Mouse (Mus musculus) neural tube, embryonic 15.5 days (tissue): ENCODE data around the gene Olfr485. TPM values are rescaled to one million over a fixed set of nuclear protein-coding genes. Genes with fewer than 3 reads are reported as not detected.
"Not testable (repeated sequence)": the region's sequence is repeated elsewhere in the genome, so short reads cannot be mapped to it uniquely, and the experiment has no call there.

Experiments
- ATAC-seq: fragments of 200-750 bp; cut with Nextera tagmentation; 2 replicates; pipeline ENCODE4 v1.8.0; 2017; ENCODE audit warnings: mild to moderate bottlenecking, moderate TSS enrichment, moderate library complexity; ENCODE audit not compliant: low FRiP score
- H3K27ac ChIP-seq: fragments of 300-500 bp; sonication (generic); replicated peaks from 2 replicates; pipeline ENCODE4 v1.5.1; 2015; ENCODE audit warnings: mild to moderate bottlenecking, inconsistent platforms
- H3K27me3 ChIP-seq: fragments of 300-500 bp; sonication (generic); replicated peaks from 2 replicates; pipeline ENCODE4 v1.6.1; 2015; ENCODE audit warnings: inconsistent platforms
- H3K36me3 ChIP-seq: fragments of 300-500 bp; sonication (generic); 2 replicates; pipeline ENCODE4 v1.6.1; 2015; ENCODE audit warnings: inconsistent platforms
- H3K4me1 ChIP-seq: fragments of 300-500 bp; sonication (generic); 2 replicates; pipeline ENCODE4 v1.6.1; 2015; ENCODE audit warnings: inconsistent platforms
- H3K4me2 ChIP-seq: fragments of 300-500 bp; sonication (generic); 2 replicates; pipeline ENCODE4 v1.6.1; 2015; ENCODE audit warnings: inconsistent platforms, mild to moderate bottlenecking, moderate library complexity
- H3K4me3 ChIP-seq: fragments of 300-500 bp; sonication (generic); replicated peaks from 2 replicates; pipeline ENCODE4 v1.5.1; 2015; ENCODE audit warnings: mild to moderate bottlenecking, inconsistent platforms
- H3K9ac ChIP-seq: fragments of 300-500 bp; sonication (generic); replicated peaks from 2 replicates; pipeline ENCODE4 v1.6.1; 2015; ENCODE audit warnings: mild to moderate bottlenecking, inconsistent platforms
- H3K9me3 ChIP-seq: fragments of 300-500 bp; sonication (generic); replicated peaks from 2 replicates; pipeline ENCODE4 v1.6.1; 2016; ENCODE audit warnings: inconsistent platforms
- WGBS: fragments of 180-500 bp; shearing (Covaris S2); methylation state at CpG from one replicate; pipeline ENCODE4 v1.1.7; 2015; ENCODE audit warnings: mixed read lengths; 5-methylcytosine and 5-hydroxymethylcytosine counted together
- polyA plus RNA-seq: library from polyadenylated mRNA; unstranded; fragments of >200 nt; fragmentation: Nextera tagmentation; extraction: Ambion mirVana; gene quantifications from 2 replicates; pipeline ENCODE4 v1.2.1, GENCODE M21; 2015

The Olfr485 gene
- polyA plus RNA-seq, result not detected in 2 replicates

DNA sequence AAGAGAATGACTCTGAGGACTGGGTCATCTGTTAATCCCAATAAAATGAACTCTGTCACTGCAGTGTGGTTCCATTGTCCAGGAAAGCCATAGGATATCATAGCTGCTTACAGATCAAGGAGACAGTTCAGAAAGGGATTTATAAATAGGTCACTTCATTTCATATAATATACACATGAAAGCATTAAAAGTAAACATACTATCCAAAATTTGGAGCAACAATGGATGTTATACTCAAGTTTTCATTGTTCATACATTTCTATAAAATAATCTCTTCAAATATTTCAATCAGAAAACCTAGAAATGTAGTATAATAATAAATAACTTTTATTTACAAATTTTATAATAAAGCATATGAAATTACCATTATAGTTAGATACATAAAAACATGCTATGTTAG lies at the start of gene Olfr485:
Gene Olfr485 (minus strand): TSS at position 101 of the 400 bp plus-strand sequence.
- no peaks in the 10 kb centered on the region for H3K4me1 ChIP-seq
- no peak within 1 kb of the TSS for H3K4me3 ChIP-seq
- no peaks in the 10 kb centered on the region for H3K36me3 ChIP-seq
- ATAC-seq, result no peak
- no peak within 1 kb of the TSS for H3K9ac ChIP-seq
- H3K4me2 ChIP-seq, result no peak within 1 kb of the TSS
- H3K27ac ChIP-seq, result no peak within 1 kb of the TSS
- no peaks in the 10 kb centered on the region for H3K9me3 ChIP-seq
- no peaks in the 10 kb centered on the region for H3K27me3 ChIP-seq

DNA sequence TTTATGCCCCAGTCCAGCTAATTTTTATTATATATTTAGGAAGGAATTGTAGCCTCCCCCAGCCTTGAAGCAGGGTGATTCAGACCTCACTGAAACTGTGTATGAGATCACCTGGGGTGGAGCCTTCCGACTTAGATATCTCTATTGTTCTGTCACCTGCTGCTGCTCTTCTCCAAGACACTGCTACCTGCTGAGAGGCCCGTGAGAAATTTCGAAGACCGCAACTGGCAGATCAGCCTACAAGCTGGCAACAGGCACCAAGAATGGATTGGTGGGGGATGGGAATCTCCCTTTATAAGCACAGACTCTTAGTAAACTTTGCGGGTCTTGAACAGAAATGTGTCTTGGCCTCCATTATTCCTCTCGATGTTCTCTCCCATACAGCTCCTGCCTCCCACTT lies 37.3 kb upstream of the Olfr485 start:
- H3K36me3 ChIP-seq, result no peaks in the 10 kb centered on the region
- no peaks in the 10 kb centered on the region for H3K27me3 ChIP-seq
- no peaks in the 10 kb centered on the region for H3K9me3 ChIP-seq
- no peak overlapping the region for H3K4me3 ChIP-seq
- no peak overlapping the region for H3K27ac ChIP-seq
- H3K4me1 ChIP-seq, result no peaks in the 10 kb centered on the region
- WGBS, result 61% methylated on average over 6 of the region's 6 CpGs
- ATAC-seq, result no peak
- no peak overlapping the region for H3K4me2 ChIP-seq
- H3K9ac ChIP-seq, result no peak overlapping the region

DNA sequence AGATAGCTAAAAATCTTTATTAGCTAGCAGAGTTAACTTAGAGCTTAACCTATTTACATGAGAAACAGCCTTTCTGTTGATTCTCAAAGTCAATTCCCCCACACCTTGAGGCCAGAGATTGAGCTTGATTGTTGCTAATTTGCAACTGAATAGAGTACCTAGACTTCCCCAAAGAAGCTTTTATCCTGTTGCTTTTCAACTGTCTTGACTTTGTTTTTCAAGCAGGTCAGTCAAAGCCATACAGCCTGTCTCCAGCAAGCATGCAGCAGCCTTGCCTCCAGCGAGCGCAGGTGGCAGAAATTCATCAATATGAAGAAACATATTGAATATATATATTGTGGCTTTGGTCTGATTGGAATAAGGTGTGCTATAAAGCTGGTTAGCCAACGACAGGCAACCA lies 36.7 kb upstream of the Olfr485 start:
- H3K27me3 ChIP-seq, H3K27ac ChIP-seq, H3K36me3 ChIP-seq, H3K4me2 ChIP-seq, H3K9me3 ChIP-seq, H3K4me1 ChIP-seq, H3K9ac ChIP-seq, ATAC-seq, H3K4me3 ChIP-seq: not testable (repeated sequence)
- WGBS, result 55% methylated on average over 3 of the region's 3 CpGs

DNA sequence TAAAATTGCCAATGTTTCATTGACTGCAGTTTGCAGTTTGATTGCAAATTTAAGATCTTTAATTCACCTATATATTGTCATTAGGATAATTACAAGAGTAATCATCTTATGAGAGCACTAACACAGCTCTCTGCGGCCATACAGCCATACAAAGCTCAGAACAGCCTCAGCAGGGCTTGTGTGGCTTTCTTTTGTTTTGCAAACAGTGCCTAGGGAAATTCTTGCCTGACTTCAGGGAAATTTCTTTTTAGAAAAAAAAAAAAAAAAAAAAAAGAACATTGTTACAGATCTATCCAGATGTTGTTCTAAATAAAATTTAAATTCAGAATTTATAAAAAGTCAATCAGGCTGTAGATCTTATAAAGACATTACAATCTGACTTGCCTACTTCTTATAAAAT lies 33.0 kb upstream of the Olfr485 start:
- H3K4me3 ChIP-seq, H3K4me1 ChIP-seq, H3K27ac ChIP-seq, ATAC-seq, H3K27me3 ChIP-seq, H3K9me3 ChIP-seq, H3K9ac ChIP-seq, H3K36me3 ChIP-seq, H3K4me2 ChIP-seq: not testable (repeated sequence)
- WGBS, result 33% methylated on average over 1 of the region's 1 CpGs

DNA sequence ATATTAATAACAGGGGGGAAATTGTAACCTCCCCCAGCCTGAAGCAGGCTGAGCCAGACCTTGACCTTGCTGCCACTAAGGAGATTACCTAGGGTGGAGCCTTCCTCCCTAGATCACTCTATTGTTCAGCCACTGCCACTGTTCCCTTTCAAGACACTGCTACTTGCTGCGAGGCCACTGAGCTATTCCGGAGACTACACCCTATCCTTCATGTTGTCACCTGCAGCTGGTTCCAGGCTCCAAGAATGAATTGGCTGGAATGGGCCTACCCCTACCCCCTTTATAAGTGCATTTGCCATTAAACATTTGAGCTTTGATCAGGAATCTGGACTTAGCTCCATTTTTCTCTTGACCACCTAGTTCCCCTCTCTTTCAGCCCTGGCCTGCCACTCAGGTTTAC lies 31.5 kb upstream of the Olfr485 start:
- H3K27me3 ChIP-seq, H3K4me3 ChIP-seq, H3K9me3 ChIP-seq, H3K36me3 ChIP-seq, H3K4me2 ChIP-seq, H3K9ac ChIP-seq, H3K4me1 ChIP-seq, ATAC-seq, H3K27ac ChIP-seq: not testable (repeated sequence)
- WGBS, result 26% methylated on average over 2 of the region's 2 CpGs

DNA sequence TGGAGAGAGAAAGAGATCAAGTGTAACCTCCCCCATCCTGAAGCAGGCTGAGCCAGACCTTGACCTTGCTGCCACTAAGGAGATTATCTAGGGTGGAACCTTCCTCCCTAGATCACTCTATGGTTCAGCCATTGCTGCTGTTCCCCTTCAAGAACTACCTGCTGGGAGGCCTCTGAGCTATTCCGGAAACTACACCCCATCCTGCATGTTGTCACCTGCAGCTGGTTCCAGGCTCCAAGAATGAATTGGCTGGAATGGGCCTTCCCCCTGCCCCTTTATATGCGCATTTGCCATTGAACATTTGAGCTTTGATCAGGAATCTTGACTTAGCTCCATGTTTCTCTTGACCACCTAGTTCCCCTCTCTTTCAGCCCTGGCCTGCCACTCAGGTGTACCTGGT lies 25.6 kb upstream of the Olfr485 start:
- H3K27ac ChIP-seq, H3K4me3 ChIP-seq, H3K4me1 ChIP-seq, H3K9me3 ChIP-seq, H3K36me3 ChIP-seq, ATAC-seq, H3K27me3 ChIP-seq, H3K9ac ChIP-seq, H3K4me2 ChIP-seq: not testable (repeated sequence)
- WGBS, result 96% methylated on average over 2 of the region's 2 CpGs

DNA sequence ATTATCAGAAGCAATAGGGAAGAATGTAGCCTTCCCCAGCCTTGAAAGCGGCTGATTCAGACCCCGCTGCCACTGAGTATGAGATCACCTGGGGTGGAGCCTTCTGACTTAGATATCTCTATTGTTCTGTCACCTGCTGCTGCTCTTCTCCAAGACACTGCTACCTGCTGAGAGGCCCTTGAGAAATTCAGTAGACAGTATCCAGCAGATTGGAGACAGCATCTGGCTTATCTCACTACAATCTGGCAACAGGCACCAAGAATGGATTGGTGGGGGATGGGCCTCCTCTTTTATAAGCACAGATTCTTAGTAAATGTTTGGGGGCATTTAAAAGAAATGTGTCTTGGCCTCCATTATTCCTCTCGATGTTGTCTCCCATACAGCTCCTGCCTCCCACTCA lies 24.7 kb upstream of the Olfr485 start:
- 81% methylated on average over 3 of the region's 3 CpGs for WGBS
- not testable (repeated sequence) for H3K27me3 ChIP-seq, H3K9me3 ChIP-seq, ATAC-seq, H3K4me2 ChIP-seq, H3K4me1 ChIP-seq, H3K36me3 ChIP-seq, H3K4me3 ChIP-seq, H3K27ac ChIP-seq, H3K9ac ChIP-seq

GRCm38 (mm10) chr7:108172642-108173041 lies 13.0 kb upstream of the Olfr485 start, which contains the start of gene Olfr486:
Gene Olfr486, minus strand, starts transcription at chr7:108172742.
- H3K27ac ChIP-seq, H3K9me3 ChIP-seq, H3K27me3 ChIP-seq, ATAC-seq, H3K36me3 ChIP-seq, H3K4me3 ChIP-seq, H3K4me1 ChIP-seq, H3K9ac ChIP-seq, H3K4me2 ChIP-seq: not testable (repeated sequence)
- 100% methylated on average over 1 of the region's 1 CpGs for WGBS

DNA sequence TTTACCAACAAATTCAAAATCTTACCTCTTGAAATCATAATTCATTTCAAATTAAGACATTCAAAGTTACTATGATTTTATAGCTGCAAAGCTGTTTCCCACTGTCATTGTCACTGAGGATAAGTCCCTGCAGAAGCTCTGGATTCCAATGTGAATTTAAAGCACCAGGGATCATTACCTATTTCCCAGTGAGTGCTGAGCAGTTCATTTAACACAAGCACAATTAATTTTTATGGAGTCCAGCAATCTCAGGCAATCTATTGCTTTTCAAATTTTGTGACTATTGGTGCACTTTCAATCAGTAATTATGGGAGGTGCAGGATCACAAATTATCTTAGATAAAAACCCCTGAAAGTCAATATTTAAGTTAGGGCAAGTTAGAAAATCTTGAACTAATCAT lies 32.3 kb downstream of the Olfr485 start, which contains the start of gene Olfr484:
Gene Olfr484 (minus strand): TSS at position 101 of the 400 bp plus-strand sequence.
- no peaks in the 10 kb centered on the region for H3K4me1 ChIP-seq
- ATAC-seq, result no peak
- H3K9me3 ChIP-seq, result no peaks in the 10 kb centered on the region
- H3K27me3 ChIP-seq, result no peaks in the 10 kb centered on the region
- H3K27ac ChIP-seq, result no peak within 1 kb of the TSS
- no peak within 1 kb of the TSS for H3K4me3 ChIP-seq
- no peak within 1 kb of the TSS for H3K4me2 ChIP-seq
- H3K9ac ChIP-seq, result no peak within 1 kb of the TSS
- no peaks in the 10 kb centered on the region for H3K36me3 ChIP-seq

DNA sequence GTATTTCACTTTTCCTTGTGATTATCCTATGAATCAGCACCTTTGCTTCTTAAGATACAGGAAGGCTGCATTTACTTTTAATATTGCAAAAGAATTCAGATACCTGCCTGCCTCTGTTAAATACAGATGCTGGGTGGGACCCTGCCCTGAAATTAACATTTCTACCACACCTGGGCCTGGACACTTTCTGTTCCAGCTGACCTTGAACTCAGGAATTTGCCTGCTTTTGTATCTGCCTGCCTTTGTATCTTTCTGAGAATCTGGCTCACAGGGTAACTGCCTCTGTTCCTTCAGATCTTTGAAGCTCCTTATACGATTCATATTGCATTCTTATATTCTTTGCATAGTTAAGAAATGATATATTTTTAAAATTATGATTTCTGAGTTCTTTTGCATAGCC lies 38.3 kb downstream of the Olfr485 start:
- H3K4me2 ChIP-seq, result no peak overlapping the region
- no peaks in the 10 kb centered on the region for H3K4me1 ChIP-seq
- no peak overlapping the region for H3K27ac ChIP-seq
- H3K4me3 ChIP-seq, result no peak overlapping the region
- H3K9ac ChIP-seq, result no peak overlapping the region
- H3K27me3 ChIP-seq, result no peaks in the 10 kb centered on the region
- no peaks in the 10 kb centered on the region for H3K36me3 ChIP-seq
- 71% methylated on average over 1 of the region's 1 CpGs for WGBS
- no peak for ATAC-seq
- no peaks in the 10 kb centered on the region for H3K9me3 ChIP-seq

- ATAC-seq, result no peak
- Histone ChIP-seq H3K4me2 (no peak overlapping the region), H3K4me3 (no peak overlapping the region), H3K36me3 (no peaks in the 10 kb centered on the region), H3K9ac (no peak overlapping the region), H3K4me1 (no peaks in the 10 kb centered on the region), H3K9me3 (no peaks in the 10 kb centered on the region), H3K27me3 (no peaks in the 10 kb centered on the region), H3K27ac (no peak overlapping the region)
- WGBS, result 7% methylated on average over 1 of the region's 1 CpGs
Measured at GRCm38 (mm10) chr7:108120681-108121080, 39.0 kb downstream of the Olfr485 start.
